Mouse (Mus musculus): ENCODE data around the gene Gm49388.

Gm49388 gene

GRCm38 (mm10) chr7:127841340-127842000, 56.1 kb downstream of the Gm49388 start:
- peak; percentile 97 for DNase-seq (ENCODE audit: low spot score)

GRCm38 (mm10) chr7:127842001-127842718, 56.8 kb downstream of the Gm49388 start:
- DNase-seq (ENCODE audit: low spot score): peak; percentile 80

- no peak for DNase-seq (ENCODE audit: low spot score)
Measured at GRCm38 (mm10) chr7:127849973-127850875, 64.8 kb downstream of the Gm49388 start.

- no peak for DNase-seq (ENCODE audit: low spot score)
Measured at GRCm38 (mm10) chr7:127850906-127851305, 65.5 kb downstream of the Gm49388 start.

Measured in layer of hippocampus, adult 11-12 months (tissue).